Mouse (Mus musculus) CH12.LX (cell line): Measurements from ENCODE around the gene Slc26a10. TPM values are rescaled to one million over a fixed set of nuclear protein-coding genes. Genes with fewer than 3 reads are reported as not detected.

Experiments used
- DNase-seq: peaks from one replicate; pipeline ENCODE4 v3.0.0-alpha.2; 2013; ENCODE audit errors: extremely low read depth
- H3K27ac ChIP-seq: 2 replicates; pipeline ENCODE4 v1.5.1; 2012; ENCODE audit warnings: low read depth, mild to moderate bottlenecking, control low read depth, moderate library complexity; ENCODE audit not compliant: insufficient read depth
- H3K27me3 ChIP-seq: replicated peaks from 2 replicates; pipeline ENCODE3; 2012; ENCODE audit warnings: inconsistent platforms
- H3K36me3 ChIP-seq, 2 experiments: replicated peaks in 1 of 2; 2 replicates each; pipeline versions ENCODE3 to v1.6.1; 2012; ENCODE audit warnings: inconsistent platforms in 1 of 2, low read length in 1 of 2, mild to moderate bottlenecking in 1 of 2, mixed read lengths in 1 of 2, moderate library complexity in 1 of 2; ENCODE audit not compliant: control insufficient read depth in 1 of 2, insufficient read depth in 1 of 2
- H3K4me1 ChIP-seq, 2 experiments: 2 replicates each; pipeline ENCODE4 v1.6.1; 2012; ENCODE audit warnings: inconsistent platforms in 1 of 2, moderate library complexity in 1 of 2; ENCODE audit not compliant: insufficient read depth in 2 of 2, control insufficient read depth in 1 of 2
- H3K4me2 ChIP-seq: 2 replicates; pipeline ENCODE4 v1.6.1; 2012; ENCODE audit warnings: low read depth, mild to moderate bottlenecking, control low read depth; ENCODE audit not compliant: poor library complexity, insufficient read depth, severe bottlenecking
- H3K4me3 ChIP-seq, 3 experiments: fragments of 150-350 bp in 1 of 3; sonication (generic) in 1 of 3; replicated peaks in 1 of 3; 2 replicates each; pipeline versions ENCODE3 to v1.5.1; 2011 to 2012; ENCODE audit warnings: low read depth in 2 of 3, low read length in 2 of 3, mild to moderate bottlenecking in 2 of 3, moderate library complexity in 2 of 3, control low read depth in 1 of 3, improper control_type of control experiment in 1 of 3, inconsistent platforms in 1 of 3, mixed read lengths in 1 of 3; ENCODE audit not compliant: poor library complexity in 1 of 3
- H3K79me2 ChIP-seq: replicated peaks from 2 replicates; pipeline ENCODE4 v1.6.1; 2012; ENCODE audit warnings: mild to moderate bottlenecking, moderate library complexity; ENCODE audit not compliant: control insufficient read depth, poor library complexity, insufficient read depth, severe bottlenecking; ENCODE audit errors: extremely low read depth
- H3K9ac ChIP-seq: 2 replicates; pipeline ENCODE4 v1.6.1; 2012; ENCODE audit warnings: low read depth, mild to moderate bottlenecking, control low read depth, moderate library complexity; ENCODE audit not compliant: insufficient read depth
- H3K9me3 ChIP-seq: replicated peaks from 2 replicates; pipeline ENCODE3; 2012; ENCODE audit warnings: low read length, inconsistent platforms, mixed read lengths
- BHLHE40 ChIP-seq: IDR thresholded peaks from 2 replicates; pipeline ENCODE4 v1.6.1; 2011; ENCODE audit warnings: mild to moderate bottlenecking, low read depth, low read length, improper control_type of control experiment
- CHD1 ChIP-seq: IDR thresholded peaks from 2 replicates; pipeline ENCODE4 v1.6.1; 2012; ENCODE audit warnings: low read depth, low read length, improper control_type of control experiment, inconsistent platforms
- CTCF ChIP-seq, 2 experiments: IDR thresholded peaks in 1 of 2; conservative IDR thresholded peaks in 1 of 2; 2 replicates each; pipeline ENCODE4 v1.5.1; 2011 to 2012; ENCODE audit warnings: low read depth in 2 of 2, low read length in 2 of 2, improper control_type of control experiment in 1 of 2, inconsistent platforms in 1 of 2, mild to moderate bottlenecking in 1 of 2, moderate library complexity in 1 of 2
- E2F4 ChIP-seq: IDR thresholded peaks from 2 replicates; pipeline ENCODE4 v1.6.1; 2011; ENCODE audit warnings: low read depth, low read length, improper control_type of control experiment; ENCODE audit not compliant: insufficient replicate concordance
- ELF1 ChIP-seq: IDR thresholded peaks from 2 replicates; pipeline ENCODE4 v1.6.1; 2014; ENCODE audit warnings: low read depth, mild to moderate bottlenecking, inconsistent platforms, low read length, improper control_type of control experiment
- GABPA ChIP-seq: IDR thresholded peaks from 2 replicates; pipeline ENCODE4 v1.6.1; 2012; ENCODE audit warnings: low read depth, low read length, improper control_type of control experiment, inconsistent platforms; ENCODE audit not compliant: insufficient replicate concordance
- MAX ChIP-seq: IDR thresholded peaks from 2 replicates; pipeline ENCODE4 v1.6.1; 2011; ENCODE audit warnings: low read length, improper control_type of control experiment
- MAZ ChIP-seq: IDR thresholded peaks from 2 replicates; pipeline ENCODE4 v1.6.1; 2012; ENCODE audit warnings: low read depth, mild to moderate bottlenecking, inconsistent platforms, low read length, improper control_type of control experiment, moderate library complexity
- MXI1 ChIP-seq: IDR thresholded peaks from 2 replicates; pipeline ENCODE4 v1.6.1; 2011; ENCODE audit warnings: mild to moderate bottlenecking, low read depth, low read length, improper control_type of control experiment
- NRF1 ChIP-seq: IDR thresholded peaks from 2 replicates; pipeline ENCODE4 v1.6.1; 2014; ENCODE audit warnings: low read depth, mild to moderate bottlenecking, inconsistent platforms, low read length, improper control_type of control experiment, moderate library complexity
- PAX5 ChIP-seq: IDR thresholded peaks from 2 replicates; pipeline ENCODE4 v1.6.1; 2012; ENCODE audit warnings: low read length, inconsistent platforms, mixed read lengths
- POLR2AphosphoS2 ChIP-seq: IDR thresholded peaks from 2 replicates; pipeline ENCODE4 v1.6.1; 2011; ENCODE audit warnings: low read depth, low read length, improper control_type of control experiment
- RCOR1 ChIP-seq: conservative IDR thresholded peaks from 2 replicates; pipeline ENCODE4 v1.6.1; 2012; ENCODE audit warnings: low read depth, mild to moderate bottlenecking, inconsistent platforms, low read length, improper control_type of control experiment
- SIN3A ChIP-seq: IDR thresholded peaks from 2 replicates; pipeline ENCODE4 v1.6.1; 2012; ENCODE audit warnings: low read length, improper control_type of control experiment, inconsistent platforms
- TCF12 ChIP-seq: IDR thresholded peaks from 2 replicates; pipeline ENCODE4 v1.6.1; 2014; ENCODE audit warnings: low read depth, mild to moderate bottlenecking, inconsistent platforms, low read length, improper control_type of control experiment
- UBTF ChIP-seq: IDR thresholded peaks from 2 replicates; pipeline ENCODE4 v1.6.1; 2012; ENCODE audit warnings: low read depth, mild to moderate bottlenecking, inconsistent platforms, low read length, improper control_type of control experiment, moderate library complexity
- USF2 ChIP-seq: conservative IDR thresholded peaks from 2 replicates; pipeline ENCODE4 v1.6.1; 2011; ENCODE audit warnings: low read depth, low read length, improper control_type of control experiment
- ZC3H11A ChIP-seq: IDR thresholded peaks from 2 replicates; pipeline ENCODE4 v1.6.1; 2012; ENCODE audit warnings: low read depth, mild to moderate bottlenecking, inconsistent platforms, low read length, improper control_type of control experiment
- ZKSCAN1 ChIP-seq: IDR thresholded peaks from 2 replicates; pipeline ENCODE4 v1.6.1; 2012; ENCODE audit warnings: low read depth, inconsistent platforms, low read length, improper control_type of control experiment, borderline replicate concordance
- ZNF384 ChIP-seq: IDR thresholded peaks from 2 replicates; pipeline ENCODE4 v1.6.1; 2012; ENCODE audit warnings: low read depth, low read length, improper control_type of control experiment, inconsistent platforms
- dilution Hi-C: fragments of 300-500 bp; cut with MboI; formaldehyde crosslinking; loops from 2 replicates; pipeline ENCODE4 v1.14.3; 2020; ENCODE audit warnings: low sequenced_read_pairs; ENCODE audit not compliant: extremely low pct_unique_long_range_greater_than_20kb, extremely low pct_ligation_motif_present
- in situ Hi-C: fragments of 300-500 bp; cut with MboI; formaldehyde crosslinking; loops from 3 replicates; pipeline ENCODE4 v1.14.3; 2019; ENCODE audit warnings: low sequenced_read_pairs, low pct_ligation_motif_present, low pct_unique_long_range_greater_than_20kb, mixed read lengths
- polyA plus RNA-seq: library from polyadenylated mRNA; unstranded; fragments of >175 nt; gene quantifications from 2 replicates; pipeline ENCODE4 v1.2.1, GENCODE M21; 2012; ENCODE audit warnings: low read depth; ENCODE audit not compliant: insufficient read length
- total RNA-seq, 2 experiments: library from RNA; depleted of rRNA; stranded (reverse); fragments of 300-350 nt in 1 of 2; fragments of >200 nt in 1 of 2; gene quantifications; 2 replicates each; pipeline ENCODE4 v1.2.3; 2012 to 2014

The Slc26a10 gene
- total and polyA plus RNA-seq, 3 experiments: 0.05 to 1.7 (median 0.16) TPM

DNA sequence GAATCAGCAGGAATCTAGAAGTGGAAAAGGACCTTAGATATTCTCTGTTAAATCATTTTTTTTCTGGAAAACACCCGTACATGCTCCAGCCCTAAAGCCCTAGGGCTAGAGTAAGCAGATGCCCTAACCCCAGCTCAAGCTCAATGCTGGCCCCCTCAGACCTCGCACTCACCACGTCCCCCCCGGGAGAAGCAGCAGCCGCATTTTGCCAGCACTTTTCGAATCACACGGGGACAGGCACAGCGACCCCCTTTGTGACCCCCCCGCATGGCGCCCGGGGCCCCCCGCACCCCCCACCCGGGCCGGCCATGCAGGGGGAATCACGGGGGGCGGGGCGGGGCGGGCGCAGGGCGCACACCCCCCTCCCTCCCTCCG lies 7.6 kb upstream of the Slc26a10 start:
- Histone ChIP-seq H3K27ac (no peak overlapping the region), H3K9me3 (peaks cover 7% of the 10 kb centered on the region), H3K4me1 (peaks cover 0 to 20% of the 10 kb centered on the region in 2 experiments; a peak in 1 of 4 replicates), H3K36me3 (peaks cover 18 to 60% of the 10 kb centered on the region in 2 experiments), H3K27me3 (no peaks in the 10 kb centered on the region), H3K79me2 (no peaks in the 10 kb centered on the region), H3K9ac (peak overlapping the region; percentile 79), H3K4me2 (peak overlapping the region; percentile 79), H3K4me3 (peak overlapping the region; percentile 45 to 76 (median 68))
- no peak for TF ChIP-seq MAX
- TF ChIP-seq CTCF (conservative IDR thresholded peaks at IDR 0.05 in 1 of 2, IDR thresholded peaks at IDR 0.05 in 1 of 2; ENCODE audit: low read depth in 2 of 2, low read length in 2 of 2): no peak
- no peak for TF ChIP-seq POLR2AphosphoS2
- no peak for TF ChIP-seq CHD1
- TF ChIP-seq BHLHE40: no peak
- in situ Hi-C loops: no loop called here
- no peak for DNase-seq
- dilution Hi-C loops: no loop called here

DNA sequence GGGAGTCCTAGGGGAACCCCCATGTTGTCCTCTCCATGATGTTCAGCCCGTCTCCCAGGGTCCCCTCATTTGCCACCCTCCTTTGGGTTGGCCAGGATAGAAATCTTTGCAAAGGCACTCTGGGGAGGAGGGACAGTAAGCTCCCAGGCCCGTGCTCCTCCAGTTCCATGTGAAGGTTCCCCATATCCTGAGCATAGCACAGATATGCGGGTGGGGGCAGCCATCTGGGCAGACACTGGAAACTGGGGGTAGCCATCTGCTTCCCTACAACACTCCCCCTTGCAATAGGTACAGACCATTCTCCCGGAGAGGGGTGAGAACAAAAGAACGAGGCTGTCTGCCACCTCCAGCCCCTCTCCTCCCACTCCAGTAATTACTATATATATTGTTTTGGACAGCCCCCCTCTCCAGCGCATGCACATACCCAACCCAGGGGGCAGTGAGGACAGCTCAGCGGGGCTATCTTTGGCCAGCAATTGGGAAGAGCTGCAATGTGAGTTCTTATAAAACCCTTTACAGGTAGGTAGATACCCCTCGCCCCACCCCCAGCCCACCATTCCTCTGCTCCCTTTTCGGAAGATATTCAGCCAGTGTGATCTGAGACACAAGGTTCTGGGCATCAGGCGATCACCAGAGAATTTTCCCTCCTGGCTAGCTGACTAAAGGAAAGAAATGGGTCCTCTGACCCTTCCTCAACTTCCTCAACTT lies 7.1 kb upstream of the Slc26a10 start:
- Histone ChIP-seq H3K4me3 (peak overlapping the region in 2 of 3 experiments; percentile 45 to 68), H3K9ac (no peak overlapping the region; the same call in 1 of the 2 replicates), H3K4me1 (peaks cover 0 to 15% of the 10 kb centered on the region in 2 experiments; a peak in 1 of 4 replicates), H3K4me2 (peak overlapping the region; percentile 79; the same call in 1 of the 2 replicates), H3K36me3 (peaks cover 13 to 59% of the 10 kb centered on the region in 2 experiments), H3K9me3 (peaks cover 7% of the 10 kb centered on the region), H3K27me3 (no peaks in the 10 kb centered on the region), H3K27ac (no peak overlapping the region), H3K79me2 (no peaks in the 10 kb centered on the region)
- dilution Hi-C loops (no loop called here), in situ Hi-C loops (no loop called here)
- no peak for DNase-seq
- TF ChIP-seq ZKSCAN1: no peak
- no peak for TF ChIP-seq BHLHE40
- TF ChIP-seq USF2: no peak
- TF ChIP-seq RCOR1: no peak
- TF ChIP-seq PAX5: no peak
- no peak for TF ChIP-seq TCF12
- TF ChIP-seq E2F4: no peak
- TF ChIP-seq CHD1: no peak
- no peak for TF ChIP-seq MXI1
- no peak for TF ChIP-seq UBTF
- no peak for TF ChIP-seq NRF1
- no peak for TF ChIP-seq GABPA
- no peak for TF ChIP-seq MAZ
- no peak for TF ChIP-seq ZC3H11A
- TF ChIP-seq SIN3A: no peak
- no peak for TF ChIP-seq ZNF384
- no peak for TF ChIP-seq ELF1
